Mouse (Mus musculus) cortical plate, adult 2 months (tissue): ENCODE measurements around the gene Ephb2.

ENCODE experiments used
- CTCF ChIP-seq: fragments of 200-500 bp; IDR thresholded peaks from 2 replicates; pipeline ENCODE4 v1.5.1; 2011; ENCODE audit warnings: mild to moderate bottlenecking, control low read depth, low read length; ENCODE audit not compliant: insufficient read depth; ENCODE audit errors: extremely low read depth
- POLR2A ChIP-seq: fragments of 200-500 bp; IDR thresholded peaks from 2 replicates; pipeline ENCODE4 v1.6.1; 2011; ENCODE audit warnings: mild to moderate bottlenecking, low read length, control low read depth; ENCODE audit not compliant: insufficient read depth; ENCODE audit errors: extremely low read depth

DNA sequence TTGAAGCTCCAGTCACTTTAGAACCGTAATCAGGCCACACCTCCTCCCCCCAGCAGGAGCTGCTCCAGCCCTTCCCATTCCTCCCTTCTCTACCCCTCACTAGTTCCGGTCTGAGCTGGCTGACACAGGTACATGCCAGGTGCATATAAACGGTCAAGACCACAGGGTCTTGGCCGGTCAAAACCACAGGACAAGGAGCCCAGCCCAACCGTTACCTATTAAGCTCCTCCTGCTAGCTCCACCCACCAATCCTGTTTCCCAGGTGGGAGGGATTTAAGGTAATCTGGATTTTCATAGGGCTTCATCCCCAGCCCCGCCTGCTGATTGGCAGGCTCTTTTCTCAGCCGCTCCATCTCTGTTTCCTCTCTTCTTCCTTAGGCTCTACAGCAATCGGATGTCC is 42.4 kb upstream of the Ephb2 start:
- TF ChIP-seq CTCF, result no peak
- TF ChIP-seq POLR2A, result no peak
